In genomic region chr10:120160533-120160932, GRCm38 (mm10) we compare ENCODE assay signal across 12 mouse cellular contexts.
"Had no signal": no experiment of that assay in that cellular context is flagged by ENCODE, and none has a peak within 500 bp of the region (broad histone marks: within the 10 kb centered on the region; RNA-seq: fewer than 3 reads in every experiment).

No protein-coding gene starts in this region.

- H3K27me3 ChIP-seq: midbrain, embryonic 13.5 days; stomach, embryonic 15.5 days had no signal

- H3K27ac ChIP-seq: kidney, postnatal 0 days; liver, embryonic 14.5 days; midbrain, embryonic 13.5 days; stomach, embryonic 15.5 days had no signal

- H3K4me1 ChIP-seq: midbrain, embryonic 13.5 days; stomach, embryonic 15.5 days had no signal

- H3K9ac ChIP-seq: liver, embryonic 14.5 days; midbrain, embryonic 13.5 days; stomach, embryonic 15.5 days had no signal

- ATAC-seq: lung, postnatal 0 days; midbrain, embryonic 13.5 days had no signal

- H3K4me3 ChIP-seq: midbrain, embryonic 13.5 days; stomach, embryonic 15.5 days had no signal

- H3K9me3 ChIP-seq: midbrain, embryonic 13.5 days; stomach, embryonic 15.5 days had no signal

- H3K36me3 ChIP-seq: midbrain, embryonic 13.5 days; stomach, embryonic 15.5 days had no signal

- DNase-seq: kidney, adult 9 months; kidney, postnatal 36 days; lung, adult 2 months; lung, postnatal 36 days; right cerebral cortex, postnatal 14 days; thymus, adult 2 months; thymus, postnatal 25 days had no signal

- H3K4me2 ChIP-seq: midbrain, embryonic 13.5 days; stomach, embryonic 15.5 days had no signal
